Mouse (Mus musculus): Measurements from ENCODE around the gene Fosl1. TPM values are rescaled to one million over a fixed set of nuclear protein-coding genes. Genes with fewer than 3 reads are reported as not detected.

The Fosl1 gene
- polyA plus RNA-seq, 1 experiment from 2014 or later = not detected

DNA sequence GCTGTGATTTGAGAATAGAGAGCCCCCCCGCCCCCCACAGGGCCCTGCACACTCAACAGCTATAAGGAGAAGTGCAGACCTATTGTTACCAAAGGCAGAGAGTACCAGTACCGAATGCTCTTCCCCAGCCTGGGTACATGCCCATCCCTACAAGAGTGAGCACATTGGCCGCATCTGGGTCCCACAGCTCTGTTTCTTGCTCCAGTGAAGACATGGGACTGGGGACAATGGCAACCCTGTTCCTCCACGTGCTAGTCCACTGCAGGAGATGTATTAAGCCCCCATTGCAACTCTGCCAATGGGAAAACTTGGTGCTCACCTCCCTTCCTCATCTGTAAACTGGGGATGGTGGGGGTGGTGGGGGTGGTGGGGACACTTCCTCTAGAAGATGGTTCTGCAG is 33.5 kb upstream of the Fosl1 start:
- Histone ChIP-seq H3K4me1 (replicated peaks) (no peaks in the 10 kb centered on the region; the same call in 1 of the 2 replicates), H3K9ac (replicated peaks) (no peak overlapping the region), H3K9me3 (no peaks in the 10 kb centered on the region), H3K4me2 (no peak overlapping the region), H3K4me3 (replicated peaks) (no peak overlapping the region), H3K27me3 (no peaks in the 10 kb centered on the region), H3K27ac (no peak overlapping the region), H3K36me3 (peaks cover 19% of the 10 kb centered on the region; the same call in 1 of the 2 replicates)
- 79% methylated on average over 4 of the region's 4 CpGs for WGBS
- ATAC-seq (ENCODE audit: insufficient number of reproducible peaks, insufficient read depth, low FRiP score, low TSS enrichment, low read depth) = no peak

DNA sequence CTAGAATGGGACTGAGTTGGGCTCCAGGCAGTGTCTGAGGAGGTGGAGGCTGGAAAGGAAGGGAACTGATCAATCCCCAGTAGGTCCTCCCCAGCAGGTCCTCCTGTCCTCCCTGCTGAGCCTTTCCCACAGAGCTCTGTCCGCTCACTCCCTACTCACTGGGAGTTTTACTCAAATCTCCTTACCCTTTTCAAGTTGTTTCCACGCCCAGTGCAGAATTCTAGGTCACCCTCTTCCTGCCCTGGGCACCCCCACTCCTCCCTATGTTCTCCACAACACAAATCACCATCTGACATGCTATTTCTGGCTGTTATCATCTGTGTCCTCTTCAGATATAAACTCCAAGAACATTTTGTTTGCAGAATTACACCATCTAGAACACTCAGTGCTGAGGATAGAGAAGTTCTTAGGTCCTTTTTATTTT is 32.8 kb upstream of the Fosl1 start:
- no peak for ATAC-seq (ENCODE audit: insufficient number of reproducible peaks, insufficient read depth, low FRiP score, low TSS enrichment, low read depth)
- no peaks in the 10 kb centered on the region for H3K27me3 ChIP-seq
- 63% methylated on average over 2 of the region's 2 CpGs for WGBS
- no peak overlapping the region for H3K27ac ChIP-seq
- H3K4me1 ChIP-seq (replicated peaks) = no peaks in the 10 kb centered on the region; the same call in 1 of the 2 replicates
- H3K4me2 ChIP-seq = no peak overlapping the region
- no peak overlapping the region for H3K9ac ChIP-seq (replicated peaks)
- no peaks in the 10 kb centered on the region for H3K9me3 ChIP-seq
- peaks cover 20% of the 10 kb centered on the region; the same call in 1 of the 2 replicates for H3K36me3 ChIP-seq
- H3K4me3 ChIP-seq (replicated peaks) = no peak overlapping the region

DNA sequence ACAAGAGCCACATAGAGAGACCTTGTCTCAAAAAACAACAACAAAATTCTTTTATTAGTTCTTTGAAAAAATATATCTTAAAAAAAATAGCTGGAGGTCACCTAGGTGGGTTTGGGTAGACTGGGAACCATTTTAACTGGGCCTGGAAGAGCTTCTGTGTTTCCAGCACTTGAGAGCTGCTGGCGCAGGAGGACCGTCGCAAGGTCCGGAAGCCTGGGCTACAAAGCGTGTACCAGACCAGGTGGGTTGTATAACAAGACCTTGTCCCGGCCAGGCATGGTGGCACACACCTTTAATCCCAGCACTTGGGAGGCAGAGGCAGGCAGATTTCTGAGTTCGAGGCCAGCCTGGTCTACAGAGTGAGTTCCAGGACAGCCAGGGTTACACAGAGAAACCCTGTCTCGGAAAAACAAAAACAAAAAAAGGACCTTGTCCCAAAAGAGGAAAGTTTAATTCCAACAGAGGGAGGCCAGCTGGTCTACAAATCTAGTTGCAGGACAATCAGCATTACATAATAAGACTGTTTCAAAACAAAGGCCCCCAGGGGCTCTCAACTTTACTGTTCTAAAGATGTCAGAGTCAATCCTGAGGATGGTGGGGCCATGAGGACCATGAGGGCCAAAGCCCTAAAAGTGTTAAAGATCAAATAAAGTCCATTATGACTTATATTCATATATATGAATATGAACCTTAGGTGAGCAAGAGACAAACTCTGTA is 28.4 kb upstream of the Fosl1 start:
- Histone ChIP-seq H3K4me3 (replicated peaks) (no peak overlapping the region), H3K4me1 (replicated peaks) (peaks cover 10% of the 10 kb centered on the region), H3K27me3 (no peaks in the 10 kb centered on the region), H3K9me3 (no peaks in the 10 kb centered on the region), H3K27ac (no peak overlapping the region), H3K9ac (replicated peaks) (no peak overlapping the region), H3K4me2 (no peak overlapping the region), H3K36me3 (peaks cover 60% of the 10 kb centered on the region)
- ATAC-seq (ENCODE audit: insufficient number of reproducible peaks, insufficient read depth, low FRiP score, low TSS enrichment, low read depth) = no peak
- 96% methylated on average over 8 of the region's 8 CpGs for WGBS

DNA sequence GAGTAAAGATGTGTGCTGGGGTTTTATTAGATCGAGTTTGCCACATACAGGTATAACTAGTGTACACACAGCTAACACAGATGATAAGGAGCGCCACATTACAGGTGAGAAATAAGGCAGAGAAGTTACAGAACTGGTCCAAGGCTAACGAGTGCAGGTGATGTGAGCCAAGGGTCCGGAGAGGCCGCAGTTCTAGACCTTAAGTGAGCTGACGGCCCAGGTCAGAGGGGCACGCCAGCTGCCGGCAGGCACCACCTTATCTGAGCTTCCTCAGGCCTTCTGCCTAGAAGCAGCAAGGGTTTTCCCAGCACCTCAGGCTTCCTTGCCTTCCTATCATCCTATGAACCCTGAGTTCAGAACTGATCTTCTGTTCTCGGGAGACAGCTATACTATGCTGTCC is 27.7 kb upstream of the Fosl1 start:
- Histone ChIP-seq H3K36me3 (peaks cover 60% of the 10 kb centered on the region), H3K9me3 (no peaks in the 10 kb centered on the region), H3K4me1 (replicated peaks) (peaks cover 11% of the 10 kb centered on the region), H3K4me2 (no peak overlapping the region), H3K4me3 (replicated peaks) (no peak overlapping the region), H3K27ac (no peak overlapping the region), H3K9ac (replicated peaks) (no peak overlapping the region), H3K27me3 (no peaks in the 10 kb centered on the region)
- 93% methylated on average over 9 of the region's 9 CpGs for WGBS
- ATAC-seq (ENCODE audit: insufficient number of reproducible peaks, insufficient read depth, low FRiP score, low TSS enrichment, low read depth) = no peak

DNA sequence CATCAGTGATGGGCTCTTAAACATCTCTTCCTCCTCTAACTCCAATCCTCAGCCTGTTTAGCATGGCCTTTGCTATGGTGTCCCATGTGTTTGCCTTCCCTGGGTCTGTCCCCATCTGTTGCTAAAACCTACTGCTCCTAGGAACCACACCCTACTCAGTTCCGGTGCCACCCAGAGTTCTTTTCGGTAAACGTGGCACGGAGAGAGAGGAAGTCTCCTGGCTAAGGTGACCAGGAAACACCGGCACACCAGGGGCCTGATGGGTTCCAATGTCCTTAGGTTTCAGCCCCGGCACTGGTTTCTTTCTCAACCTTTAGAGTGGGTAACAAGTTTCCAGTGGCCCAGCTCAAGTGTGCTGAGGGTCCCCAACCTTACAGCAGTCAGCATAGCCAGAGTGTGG is 26.8 kb upstream of the Fosl1 start:
- ATAC-seq (ENCODE audit: insufficient number of reproducible peaks, insufficient read depth, low FRiP score, low TSS enrichment, low read depth) = no peak
- H3K9ac ChIP-seq (replicated peaks) = no peak overlapping the region
- H3K4me2 ChIP-seq = no peak overlapping the region
- no peaks in the 10 kb centered on the region for H3K9me3 ChIP-seq
- peaks cover 11% of the 10 kb centered on the region for H3K4me1 ChIP-seq (replicated peaks)
- 93% methylated on average over 6 of the region's 6 CpGs for WGBS
- H3K27me3 ChIP-seq = no peaks in the 10 kb centered on the region
- no peak overlapping the region for H3K27ac ChIP-seq
- no peak overlapping the region for H3K4me3 ChIP-seq (replicated peaks)
- peaks cover 60% of the 10 kb centered on the region for H3K36me3 ChIP-seq

DNA sequence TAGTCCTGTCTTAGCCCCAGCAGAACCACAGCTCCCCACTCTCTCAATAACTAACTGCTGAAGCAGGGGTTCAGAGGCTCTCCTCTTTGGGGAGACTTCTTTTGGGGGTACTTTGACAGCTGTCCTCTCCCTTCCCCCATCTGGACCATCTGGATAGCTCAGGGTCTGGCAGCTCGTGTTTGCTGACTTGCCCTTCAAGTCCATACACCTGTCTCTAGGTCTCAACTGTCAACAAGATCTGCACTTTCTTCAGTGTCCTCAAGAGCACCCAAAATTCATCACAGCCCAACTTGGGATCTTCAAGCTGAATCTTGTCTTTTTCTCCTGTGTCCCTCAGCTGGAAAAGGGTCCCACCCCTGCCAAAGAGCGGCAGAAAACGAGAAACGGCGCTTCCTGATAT is 25.6 kb upstream of the Fosl1 start:
- ATAC-seq (ENCODE audit: insufficient number of reproducible peaks, insufficient read depth, low FRiP score, low TSS enrichment, low read depth) = no peak
- Histone ChIP-seq H3K27me3 (no peaks in the 10 kb centered on the region), H3K4me1 (replicated peaks) (peaks cover 23% of the 10 kb centered on the region), H3K9ac (replicated peaks) (no peak overlapping the region), H3K36me3 (peaks cover 68% of the 10 kb centered on the region), H3K27ac (no peak overlapping the region), H3K4me3 (replicated peaks) (no peak overlapping the region), H3K4me2 (no peak overlapping the region), H3K9me3 (no peaks in the 10 kb centered on the region)
- 87% methylated on average over 5 of the region's 5 CpGs for WGBS

DNA sequence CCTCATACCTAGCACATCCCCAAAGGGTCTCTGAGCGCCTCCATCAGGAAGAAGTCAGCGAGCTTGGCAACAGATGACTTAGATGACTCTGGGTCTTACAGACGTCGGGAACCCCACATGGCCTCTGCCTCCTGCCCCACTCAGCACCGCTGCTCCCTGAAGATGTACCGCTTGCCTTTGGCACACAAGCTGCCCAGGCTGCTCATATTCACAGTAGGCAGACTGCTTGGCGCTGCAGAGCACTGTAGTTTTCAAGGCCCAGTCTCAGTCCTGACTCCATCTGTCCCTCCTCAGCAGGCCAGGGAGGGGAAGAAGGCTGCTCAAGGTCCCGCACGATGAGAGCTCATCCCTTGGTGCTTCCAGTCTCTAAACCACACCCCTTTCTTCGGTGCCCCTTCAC is 25.1 kb upstream of the Fosl1 start:
- H3K4me2 ChIP-seq = no peak overlapping the region
- H3K4me1 ChIP-seq (replicated peaks) = peaks cover 27% of the 10 kb centered on the region
- H3K9me3 ChIP-seq = no peaks in the 10 kb centered on the region
- no peak overlapping the region for H3K9ac ChIP-seq (replicated peaks)
- 89% methylated on average over 10 of the region's 10 CpGs for WGBS
- no peak overlapping the region for H3K4me3 ChIP-seq (replicated peaks)
- H3K36me3 ChIP-seq = peaks cover 71% of the 10 kb centered on the region
- no peak for ATAC-seq (ENCODE audit: insufficient number of reproducible peaks, insufficient read depth, low FRiP score, low TSS enrichment, low read depth)
- H3K27me3 ChIP-seq = no peaks in the 10 kb centered on the region
- H3K27ac ChIP-seq = no peak overlapping the region

DNA sequence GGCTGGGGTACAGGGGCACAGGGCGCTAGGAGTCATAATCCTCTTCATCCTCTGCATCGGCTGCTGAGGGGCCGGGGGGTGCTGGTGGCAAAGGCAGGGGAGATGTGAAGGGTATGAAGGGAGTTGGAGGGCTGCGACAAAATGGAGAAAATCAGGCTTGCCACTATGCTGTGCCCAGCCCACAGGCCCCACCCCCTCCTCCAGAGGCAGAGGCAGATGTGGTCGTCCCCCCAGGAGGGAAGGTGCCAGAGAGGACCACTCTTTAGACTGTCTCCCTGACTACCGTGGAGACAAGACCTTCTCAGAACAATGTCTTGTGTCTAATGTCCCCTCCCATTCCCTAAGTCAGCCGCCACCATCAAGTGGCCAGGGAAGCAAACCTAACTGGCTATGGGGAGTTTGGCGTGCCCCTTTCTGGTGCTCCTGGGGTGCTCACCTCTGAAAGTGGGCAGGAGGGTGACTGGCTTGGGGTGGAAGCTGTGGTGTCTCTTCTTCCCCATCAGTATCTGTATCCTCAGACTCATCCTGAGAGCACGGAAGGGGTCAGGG is 24.4 kb upstream of the Fosl1 start:
- 87% methylated on average over 9 of the region's 9 CpGs for WGBS
- Histone ChIP-seq H3K36me3 (peaks cover 68% of the 10 kb centered on the region), H3K27me3 (no peaks in the 10 kb centered on the region), H3K27ac (no peak overlapping the region), H3K9me3 (no peaks in the 10 kb centered on the region), H3K4me1 (replicated peaks) (peaks cover 27% of the 10 kb centered on the region), H3K9ac (replicated peaks) (no peak overlapping the region), H3K4me3 (replicated peaks) (peak overlapping the region; percentile 87; the same call in 1 of the 2 replicates), H3K4me2 (peak overlapping the region; percentile 73)
- no peak for ATAC-seq (ENCODE audit: insufficient number of reproducible peaks, insufficient read depth, low FRiP score, low TSS enrichment, low read depth)

DNA sequence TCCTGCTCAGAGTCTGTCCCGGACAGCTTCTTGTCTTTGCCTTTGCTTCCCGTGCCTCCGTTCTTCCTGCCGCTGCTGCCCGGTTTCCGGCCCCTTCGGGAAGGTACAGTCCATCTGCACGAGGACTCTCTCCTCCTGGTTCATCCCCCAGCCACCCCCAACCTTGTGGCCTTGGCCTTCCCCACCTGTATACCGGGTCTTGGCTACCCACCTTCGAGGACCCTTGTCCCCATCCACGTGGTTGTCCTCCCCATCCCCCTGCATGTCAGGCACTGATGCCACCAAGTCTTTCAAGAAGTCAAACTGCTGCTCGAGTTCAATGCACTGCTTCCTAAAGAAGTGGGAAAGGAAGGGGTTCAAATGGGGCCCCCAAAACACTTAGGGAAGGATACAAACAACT is 23.8 kb upstream of the Fosl1 start:
- no peak for ATAC-seq (ENCODE audit: insufficient number of reproducible peaks, insufficient read depth, low FRiP score, low TSS enrichment, low read depth)
- peak overlapping the region; percentile 73 for H3K4me2 ChIP-seq

DNA sequence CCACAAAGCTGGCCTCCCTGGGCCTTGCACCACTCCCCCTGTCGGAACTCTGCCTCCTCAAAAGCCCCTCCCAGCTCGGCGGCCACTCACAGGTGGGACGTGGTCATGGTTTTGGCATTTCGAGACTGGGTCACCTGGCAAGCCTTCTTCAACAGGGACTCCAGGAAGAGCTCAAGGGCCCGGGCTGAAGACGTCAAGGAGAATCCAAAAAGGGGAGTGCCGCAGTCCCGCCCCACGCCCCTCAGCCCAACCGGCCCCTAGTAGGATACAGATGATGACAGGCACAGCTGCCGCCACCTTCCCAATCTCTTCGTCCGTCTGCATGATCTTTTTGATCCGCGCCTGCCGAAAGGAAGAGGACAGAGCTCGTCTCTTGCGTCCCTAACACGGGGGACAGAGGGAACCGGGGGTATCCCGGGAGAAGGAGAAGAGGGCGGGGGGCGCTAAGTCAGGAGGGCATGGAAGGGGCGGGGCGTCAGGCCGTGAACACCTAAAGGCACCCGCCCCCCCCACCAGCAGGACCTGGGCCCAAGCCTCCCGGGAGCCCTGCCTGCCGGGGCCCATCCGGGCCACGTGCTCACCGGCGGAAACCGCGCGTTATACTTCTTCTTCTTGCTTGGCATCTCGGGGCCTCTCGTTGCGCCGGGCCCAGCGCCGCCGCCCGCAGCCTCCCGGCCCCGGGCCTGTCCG is 23.1 kb upstream of the Fosl1 start:
- peak; percentile 41 for ATAC-seq (ENCODE audit: insufficient number of reproducible peaks, insufficient read depth, low FRiP score, low TSS enrichment, low read depth)
- WGBS = 2% methylated on average over 30 of the region's 48 CpGs
- Histone ChIP-seq H3K36me3 (peaks cover 71% of the 10 kb centered on the region), H3K27ac (peak overlapping the region; percentile 90), H3K4me2 (peak overlapping the region; percentile 73), H3K27me3 (no peaks in the 10 kb centered on the region), H3K4me3 (replicated peaks) (peak overlapping the region; percentile 87), H3K9ac (replicated peaks) (peak overlapping the region; percentile 83), H3K4me1 (replicated peaks) (peaks cover 27% of the 10 kb centered on the region), H3K9me3 (no peaks in the 10 kb centered on the region)

More for the DNA sequence above, 23.8 kb upstream of the Fosl1 start:
- Histone ChIP-seq H3K36me3 (peaks cover 68% of the 10 kb centered on the region), H3K4me3 (replicated peaks) (peak overlapping the region; percentile 87), H3K9me3 (no peaks in the 10 kb centered on the region), H3K9ac (replicated peaks) (peak overlapping the region; percentile 83), H3K27me3 (no peaks in the 10 kb centered on the region), H3K4me1 (replicated peaks) (peaks cover 27% of the 10 kb centered on the region), H3K27ac (peak overlapping the region; percentile 90)
- WGBS = 72% methylated on average over 12 of the region's 12 CpGs
